Mouse (Mus musculus) CH12.LX (cell line): ENCODE measurements around the gene Rhob. TPM values are rescaled to one million over a fixed set of nuclear protein-coding genes. Genes with fewer than 3 reads are reported as not detected.
A peak's percentile ranks its signal among the peaks of the same experiment; 100 is the strongest.

Experiments
- DNase-seq: peaks from one replicate; pipeline ENCODE4 v3.0.0-alpha.2; 2013; ENCODE audit errors: extremely low read depth
- H3K27ac ChIP-seq: 2 replicates; pipeline ENCODE4 v1.5.1; 2012; ENCODE audit warnings: low read depth, mild to moderate bottlenecking, control low read depth, moderate library complexity; ENCODE audit not compliant: insufficient read depth
- H3K27me3 ChIP-seq: replicated peaks from 2 replicates; pipeline ENCODE3; 2012; ENCODE audit warnings: inconsistent platforms
- H3K36me3 ChIP-seq, 2 experiments: replicated peaks in 1 of 2; 2 replicates each; pipeline versions ENCODE3 to v1.6.1; 2012; ENCODE audit warnings: inconsistent platforms in 1 of 2, low read length in 1 of 2, mild to moderate bottlenecking in 1 of 2, mixed read lengths in 1 of 2, moderate library complexity in 1 of 2; ENCODE audit not compliant: control insufficient read depth in 1 of 2, insufficient read depth in 1 of 2
- H3K4me1 ChIP-seq, 2 experiments: 2 replicates each; pipeline ENCODE4 v1.6.1; 2012; ENCODE audit warnings: inconsistent platforms in 1 of 2, moderate library complexity in 1 of 2; ENCODE audit not compliant: insufficient read depth in 2 of 2, control insufficient read depth in 1 of 2
- H3K4me2 ChIP-seq: 2 replicates; pipeline ENCODE4 v1.6.1; 2012; ENCODE audit warnings: low read depth, mild to moderate bottlenecking, control low read depth; ENCODE audit not compliant: poor library complexity, insufficient read depth, severe bottlenecking
- H3K4me3 ChIP-seq, 3 experiments: fragments of 150-350 bp in 1 of 3; sonication (generic) in 1 of 3; replicated peaks in 1 of 3; 2 replicates each; pipeline versions ENCODE3 to v1.5.1; 2011 to 2012; ENCODE audit warnings: low read depth in 2 of 3, low read length in 2 of 3, mild to moderate bottlenecking in 2 of 3, moderate library complexity in 2 of 3, control low read depth in 1 of 3, improper control_type of control experiment in 1 of 3, inconsistent platforms in 1 of 3, mixed read lengths in 1 of 3; ENCODE audit not compliant: poor library complexity in 1 of 3
- H3K79me2 ChIP-seq: replicated peaks from 2 replicates; pipeline ENCODE4 v1.6.1; 2012; ENCODE audit warnings: mild to moderate bottlenecking, moderate library complexity; ENCODE audit not compliant: control insufficient read depth, poor library complexity, insufficient read depth, severe bottlenecking; ENCODE audit errors: extremely low read depth
- H3K9ac ChIP-seq: 2 replicates; pipeline ENCODE4 v1.6.1; 2012; ENCODE audit warnings: low read depth, mild to moderate bottlenecking, control low read depth, moderate library complexity; ENCODE audit not compliant: insufficient read depth
- H3K9me3 ChIP-seq: replicated peaks from 2 replicates; pipeline ENCODE3; 2012; ENCODE audit warnings: low read length, inconsistent platforms, mixed read lengths
- ELF1 ChIP-seq: IDR thresholded peaks from 2 replicates; pipeline ENCODE4 v1.6.1; 2014; ENCODE audit warnings: low read depth, mild to moderate bottlenecking, inconsistent platforms, low read length, improper control_type of control experiment
- EP300 ChIP-seq: IDR thresholded peaks from 2 replicates; pipeline ENCODE4 v1.6.1; 2011; ENCODE audit warnings: low read length, improper control_type of control experiment
- KAT2A ChIP-seq: IDR thresholded peaks from 2 replicates; pipeline ENCODE4 v1.6.1; 2012; ENCODE audit warnings: low read length, improper control_type of control experiment, inconsistent platforms; ENCODE audit not compliant: insufficient replicate concordance
- MEF2A ChIP-seq: IDR thresholded peaks from 2 replicates; pipeline ENCODE4 v1.6.1; 2014; ENCODE audit warnings: low read depth, mild to moderate bottlenecking, inconsistent platforms, low read length, improper control_type of control experiment, borderline replicate concordance
- MYC ChIP-seq: IDR thresholded peaks from 2 replicates; pipeline ENCODE4 v1.6.1; 2011; ENCODE audit warnings: low read depth, mild to moderate bottlenecking, improper control_type of control experiment, low read length
- NRF1 ChIP-seq: IDR thresholded peaks from 2 replicates; pipeline ENCODE4 v1.6.1; 2014; ENCODE audit warnings: low read depth, mild to moderate bottlenecking, inconsistent platforms, low read length, improper control_type of control experiment, moderate library complexity
- RCOR1 ChIP-seq: conservative IDR thresholded peaks from 2 replicates; pipeline ENCODE4 v1.6.1; 2012; ENCODE audit warnings: low read depth, mild to moderate bottlenecking, inconsistent platforms, low read length, improper control_type of control experiment
- SIN3A ChIP-seq: IDR thresholded peaks from 2 replicates; pipeline ENCODE4 v1.6.1; 2012; ENCODE audit warnings: low read length, improper control_type of control experiment, inconsistent platforms
- SMC3 ChIP-seq: IDR thresholded peaks from 2 replicates; pipeline ENCODE4 v1.6.1; 2011; ENCODE audit warnings: low read depth, low read length, improper control_type of control experiment
- USF2 ChIP-seq: conservative IDR thresholded peaks from 2 replicates; pipeline ENCODE4 v1.6.1; 2011; ENCODE audit warnings: low read depth, low read length, improper control_type of control experiment
- ZKSCAN1 ChIP-seq: IDR thresholded peaks from 2 replicates; pipeline ENCODE4 v1.6.1; 2012; ENCODE audit warnings: low read depth, inconsistent platforms, low read length, improper control_type of control experiment, borderline replicate concordance
- dilution Hi-C: fragments of 300-500 bp; cut with MboI; formaldehyde crosslinking; loops from 2 replicates; pipeline ENCODE4 v1.14.3; 2020; ENCODE audit warnings: low sequenced_read_pairs; ENCODE audit not compliant: extremely low pct_unique_long_range_greater_than_20kb, extremely low pct_ligation_motif_present
- in situ Hi-C: fragments of 300-500 bp; cut with MboI; formaldehyde crosslinking; loops from 3 replicates; pipeline ENCODE4 v1.14.3; 2019; ENCODE audit warnings: low sequenced_read_pairs, low pct_ligation_motif_present, low pct_unique_long_range_greater_than_20kb, mixed read lengths
- polyA plus RNA-seq: library from polyadenylated mRNA; unstranded; fragments of >175 nt; gene quantifications from 2 replicates; pipeline ENCODE4 v1.2.1, GENCODE M21; 2012; ENCODE audit warnings: low read depth; ENCODE audit not compliant: insufficient read length
- total RNA-seq, 2 experiments: library from RNA; depleted of rRNA; stranded (reverse); fragments of 300-350 nt in 1 of 2; fragments of >200 nt in 1 of 2; gene quantifications; 2 replicates each; pipeline ENCODE4 v1.2.3; 2012 to 2014

Rhob gene
- total and polyA plus RNA-seq, 3 experiments: 42.1 to 54.1 (median 52.9) TPM

GRCm38 (mm10) chr12:8452766-8453621 is 46.8 kb downstream of the Rhob start:
- Histone ChIP-seq H3K27ac (no peak overlapping the region), H3K36me3 (no peaks in the 10 kb centered on the region), H3K27me3 (no peaks in the 10 kb centered on the region), H3K4me3 (no peak overlapping the region), H3K4me1 (peaks cover 15 to 42% of the 10 kb centered on the region in 2 experiments), H3K4me2 (no peak overlapping the region), H3K9me3 (no peaks in the 10 kb centered on the region), H3K79me2 (no peaks in the 10 kb centered on the region), H3K9ac (no peak overlapping the region)
- in situ Hi-C loops: no loop called here
- dilution Hi-C loops: no loop called here
- TF ChIP-seq ZKSCAN1 (peak; percentile 39; the same call in 1 of the 2 replicates), MYC (no peak)
- no peak for DNase-seq

GRCm38 (mm10) chr12:8451571-8452485 is 48.0 kb downstream of the Rhob start:
- DNase-seq: no peak
- no peaks in the 10 kb centered on the region for H3K79me2 ChIP-seq
- in situ Hi-C loops (no loop called here), dilution Hi-C loops (no loop called here)
- peaks cover 19 to 49% of the 10 kb centered on the region in 2 experiments for H3K4me1 ChIP-seq
- no peak overlapping the region for H3K9ac ChIP-seq
- no peak overlapping the region for H3K4me3 ChIP-seq
- TF ChIP-seq SIN3A (no peak), EP300 (no peak), RCOR1 (no peak), SMC3 (no peak), NRF1 (no peak), MEF2A (no peak), USF2 (no peak), KAT2A (no peak), ELF1 (no peak)
- TF ChIP-seq, all 38 proteins: peak for 0
- Histone ChIP-seq H3K9me3 (no peaks in the 10 kb centered on the region), H3K36me3 (no peaks in the 10 kb centered on the region), H3K27me3 (no peaks in the 10 kb centered on the region), H3K4me2 (no peak overlapping the region), H3K27ac (no peak overlapping the region)
